Mouse (Mus musculus) kidney, postnatal 4 days (tissue): ENCODE results near the gene Hes2.

Source experiments
- DNase-seq, 2 experiments: peaks; one replicate each; pipeline ENCODE4 v3.0.0; 2021; ENCODE audit warnings: mixed read lengths in 2 of 2

The Hes2 gene

GRCm38 (mm10) chr4:152131809-152132771 lies 26.6 kb upstream of the Hes2 start:
- peak; percentile 51 to 75 for DNase-seq

- peak in 1 of 2 experiments; percentile 26 for DNase-seq
Measured at GRCm38 (mm10) chr4:152132772-152133169, 25.9 kb upstream of the Hes2 start.

- DNase-seq, result no peak
Measured at GRCm38 (mm10) chr4:152133213-152133612, 25.5 kb upstream of the Hes2 start.

GRCm38 (mm10) chr4:152134507-152134906 lies 24.2 kb upstream of the Hes2 start:
- DNase-seq, result peak; percentile 78 to 82

GRCm38 (mm10) chr4:152135363-152135762 lies 23.3 kb upstream of the Hes2 start:
- DNase-seq, result peak in 1 of 2 experiments; percentile 12

GRCm38 (mm10) chr4:152136112-152136875 lies 22.4 kb upstream of the Hes2 start:
- DNase-seq, result peak in 1 of 2 experiments; percentile 55

- DNase-seq, result no peak
Measured at GRCm38 (mm10) chr4:152136876-152137250, 21.8 kb upstream of the Hes2 start.

GRCm38 (mm10) chr4:152138497-152139260 lies 20.0 kb upstream of the Hes2 start:
- peak; percentile 93 to 96 for DNase-seq

GRCm38 (mm10) chr4:152140441-152140840 lies 18.2 kb upstream of the Hes2 start:
- peak; percentile 76 to 81 for DNase-seq

GRCm38 (mm10) chr4:152141521-152142135 lies 17.0 kb upstream of the Hes2 start:
- peak in 1 of 2 experiments; percentile 2 for DNase-seq

GRCm38 (mm10) chr4:152143632-152144031 lies 15.0 kb upstream of the Hes2 start:
- no peak for DNase-seq

- peak in 1 of 2 experiments; percentile 16 for DNase-seq
Measured at GRCm38 (mm10) chr4:152145473-152145872, 13.2 kb upstream of the Hes2 start.

GRCm38 (mm10) chr4:152146033-152146827 lies 12.4 kb upstream of the Hes2 start:
- DNase-seq, result peak in 1 of 2 experiments; percentile 69

GRCm38 (mm10) chr4:152150546-152150945 lies 8.1 kb upstream of the Hes2 start:
- peak in 1 of 2 experiments; percentile 1 for DNase-seq

- DNase-seq, result no peak
Measured at GRCm38 (mm10) chr4:152151451-152151965, 7.2 kb upstream of the Hes2 start.

GRCm38 (mm10) chr4:152151966-152152544 lies 6.6 kb upstream of the Hes2 start, which contains the start of gene Espn:
Gene Espn (minus strand): TSS chr4:152152371.
- peak; percentile 84 to 89 for DNase-seq

- DNase-seq, result peak; percentile 94 to 95
Measured at GRCm38 (mm10) chr4:152153771-152154177, 4.9 kb upstream of the Hes2 start.

- DNase-seq, result peak in 1 of 2 experiments; percentile 1
Measured at GRCm38 (mm10) chr4:152155019-152155418, 3.6 kb upstream of the Hes2 start.

GRCm38 (mm10) chr4:152157779-152158584 lies 685 bp upstream of the Hes2 start:
- DNase-seq, result peak; percentile 63 to 72

GRCm38 (mm10) chr4:152159285-152159678 lies 615 bp downstream of the Hes2 start:
- peak in 1 of 2 experiments; percentile 53 for DNase-seq
